Mouse (Mus musculus) midbrain, embryonic 11.5 days (tissue): Measurements from ENCODE around the gene Pcx. TPM values are rescaled to one million over a fixed set of nuclear protein-coding genes. Genes with fewer than 3 reads are reported as not detected.
"Not testable (repeated sequence)": the region's sequence is repeated elsewhere in the genome, so short reads cannot be mapped to it uniquely, and the experiment has no call there.

Experiments
- ATAC-seq: fragments of 200-750 bp; cut with Nextera tagmentation; 2 replicates; pipeline ENCODE4 v1.8.0; 2017; ENCODE audit warnings: moderate TSS enrichment, moderate library complexity; ENCODE audit not compliant: low FRiP score
- DNase-seq: peaks from one replicate; pipeline ENCODE4 v3.0.0; 2015; ENCODE audit warnings: low spot score; ENCODE audit errors: missing footprints
- H3K27ac ChIP-seq: fragments of 300-500 bp; sonication (generic); 2 replicates; pipeline ENCODE4 v1.5.1; 2014; ENCODE audit warnings: low read depth, low read length
- H3K27me3 ChIP-seq: fragments of 300-500 bp; sonication (generic); 2 replicates; pipeline ENCODE4 v1.6.1; 2014; ENCODE audit warnings: mild to moderate bottlenecking, low read length, moderate library complexity, mixed read lengths; ENCODE audit not compliant: control insufficient read depth, insufficient read depth
- H3K36me3 ChIP-seq: fragments of 300-500 bp; sonication (generic); 2 replicates; pipeline ENCODE4 v1.6.1; 2014; ENCODE audit warnings: mild to moderate bottlenecking, low read length, moderate library complexity, mixed read lengths; ENCODE audit not compliant: control insufficient read depth, insufficient read depth
- H3K4me1 ChIP-seq: fragments of 300-500 bp; sonication (generic); 2 replicates; pipeline ENCODE4 v1.6.1; 2014; ENCODE audit warnings: low read length; ENCODE audit not compliant: control insufficient read depth, insufficient read depth
- H3K4me2 ChIP-seq: fragments of 300-500 bp; sonication (generic); 2 replicates; pipeline ENCODE4 v1.6.1; 2014; ENCODE audit warnings: mild to moderate bottlenecking, moderate library complexity
- H3K4me3 ChIP-seq: fragments of 300-500 bp; sonication (generic); 2 replicates; pipeline ENCODE4 v1.5.1; 2014; ENCODE audit warnings: low read depth, low read length
- H3K9ac ChIP-seq: fragments of 300-500 bp; sonication (generic); 2 replicates; pipeline ENCODE4 v1.6.1; 2014; ENCODE audit warnings: low read length
- H3K9me3 ChIP-seq: fragments of 300-500 bp; sonication (generic); 2 replicates; pipeline ENCODE4 v1.6.1; 2016; ENCODE audit warnings: low read length; ENCODE audit not compliant: control insufficient read depth
- WGBS: fragments of 180-500 bp; shearing (Covaris S2); extraction: QIAGEN DNeasy Blood & Tissue Kit; methylation state at CpG from one replicate; pipeline ENCODE4 v1.1.7; 2014; 5-methylcytosine and 5-hydroxymethylcytosine counted together
- polyA plus RNA-seq: library from polyadenylated mRNA; unstranded; fragments of >200 nt; fragmentation: Nextera tagmentation; extraction: Ambion mirVana; gene quantifications from 2 replicates; pipeline ENCODE4 v1.2.1, GENCODE M21; 2014

Gene Pcx
- polyA plus RNA-seq, 1 experiment from 2014 or later = 14.0 TPM

DNA sequence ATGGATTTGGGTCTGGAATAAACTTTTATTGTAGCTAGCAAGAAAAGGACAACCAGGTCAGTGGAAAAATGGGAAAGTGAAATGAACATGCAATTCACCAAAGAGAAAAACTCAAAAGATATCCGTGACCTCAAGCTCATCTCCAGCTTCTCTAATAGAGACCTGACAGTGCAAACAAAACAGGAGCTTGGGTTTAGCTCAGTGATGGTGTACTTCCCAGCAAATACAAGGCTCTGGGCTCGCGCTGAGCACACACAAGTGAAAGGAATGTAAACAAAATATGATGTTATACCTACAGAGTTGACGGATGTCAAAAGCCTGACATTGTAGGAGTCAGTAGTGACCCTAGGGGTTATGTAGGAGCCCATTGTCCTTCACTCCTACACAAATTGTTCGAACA lies 69.0 kb downstream of the Pcx start:
- Histone ChIP-seq H3K36me3 (no peaks in the 10 kb centered on the region), H3K27ac (no peak overlapping the region), H3K4me2 (no peak overlapping the region), H3K4me1 (no peaks in the 10 kb centered on the region), H3K4me3 (no peak overlapping the region), H3K9me3 (no peaks in the 10 kb centered on the region), H3K27me3 (no peaks in the 10 kb centered on the region), H3K9ac (no peak overlapping the region)
- WGBS = 81% methylated on average over 5 of the region's 5 CpGs
- DNase-seq = peak; percentile 56
- no peak for ATAC-seq

DNA sequence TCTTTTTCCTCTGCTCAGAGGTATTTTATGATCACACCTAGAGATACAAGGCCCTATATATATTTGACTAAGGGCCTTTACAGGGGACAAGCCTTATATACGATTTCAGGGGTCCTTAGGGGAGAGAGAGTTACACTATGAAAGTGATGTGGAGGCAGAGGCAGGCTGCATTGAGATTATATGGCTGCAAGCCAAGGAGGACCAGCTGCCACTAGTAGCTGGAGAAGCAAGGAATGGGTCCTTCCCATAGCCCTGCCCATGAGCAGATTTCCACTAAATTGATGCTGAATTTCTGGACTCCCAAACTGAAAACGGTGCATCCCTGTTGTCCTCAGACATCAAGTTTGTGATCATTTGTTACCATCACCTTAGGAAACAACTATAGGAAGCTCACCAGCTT lies 73.6 kb downstream of the Pcx start:
- DNase-seq = no peak
- Histone ChIP-seq H3K9ac (no peak overlapping the region), H3K4me1 (no peaks in the 10 kb centered on the region), H3K4me2 (no peak overlapping the region), H3K36me3 (no peaks in the 10 kb centered on the region), H3K27me3 (no peaks in the 10 kb centered on the region), H3K9me3 (no peaks in the 10 kb centered on the region), H3K4me3 (no peak overlapping the region), H3K27ac (no peak overlapping the region)
- no peak for ATAC-seq
- 90% methylated on average over 2 of the region's 2 CpGs for WGBS

DNA sequence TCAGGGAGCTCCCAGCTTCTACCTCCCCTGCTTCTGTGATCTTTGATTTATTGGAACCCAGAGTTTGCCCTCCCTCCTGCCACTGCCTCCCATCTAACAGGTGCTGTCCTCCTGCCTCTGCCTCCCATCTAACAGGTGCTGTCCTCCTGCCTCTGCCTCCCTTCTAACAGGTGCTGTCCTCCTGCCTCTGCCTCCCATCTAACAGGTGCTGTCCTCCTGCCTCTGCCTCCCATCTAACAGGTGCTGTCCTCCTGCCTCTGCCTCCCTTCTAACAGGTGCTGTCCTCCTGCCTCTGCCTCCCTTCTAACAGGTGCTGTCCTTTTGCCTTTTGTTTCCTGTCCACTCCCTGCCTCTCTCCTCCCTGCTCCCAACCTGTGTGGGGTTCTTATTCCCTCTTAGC lies 76.5 kb downstream of the Pcx start:
- not testable (repeated sequence) for H3K27me3 ChIP-seq, H3K4me2 ChIP-seq, ATAC-seq

GRCm38 (mm10) chr19:4587426-4587825 lies 77.2 kb downstream of the Pcx start:
- no peak overlapping the region for H3K4me2 ChIP-seq
- no peaks in the 10 kb centered on the region for H3K4me1 ChIP-seq
- H3K9ac ChIP-seq = no peak overlapping the region
- no peak overlapping the region for H3K27ac ChIP-seq
- no peaks in the 10 kb centered on the region for H3K27me3 ChIP-seq
- no peak overlapping the region for H3K4me3 ChIP-seq
- no peaks in the 10 kb centered on the region for H3K9me3 ChIP-seq
- no peak for DNase-seq
- no peak for ATAC-seq
- 72% methylated on average over 2 of the region's 2 CpGs for WGBS
- H3K36me3 ChIP-seq = no peaks in the 10 kb centered on the region

More for the DNA sequence above, 76.5 kb downstream of the Pcx start:
- H3K9me3 ChIP-seq, H3K4me1 ChIP-seq, H3K36me3 ChIP-seq, H3K9ac ChIP-seq, H3K4me3 ChIP-seq, DNase-seq, H3K27ac ChIP-seq: not testable (repeated sequence)

GRCm38 (mm10) chr19:4588430-4588829 lies 78.2 kb downstream of the Pcx start:
- H3K9ac ChIP-seq = no peak overlapping the region
- 73% methylated on average over 3 of the region's 3 CpGs for WGBS
- no peaks in the 10 kb centered on the region for H3K36me3 ChIP-seq
- no peak overlapping the region for H3K4me3 ChIP-seq
- no peaks in the 10 kb centered on the region for H3K9me3 ChIP-seq
- no peak overlapping the region for H3K4me2 ChIP-seq
- H3K4me1 ChIP-seq = no peaks in the 10 kb centered on the region
- H3K27ac ChIP-seq = no peak overlapping the region
- DNase-seq (no peak), ATAC-seq (no peak)
- H3K27me3 ChIP-seq = no peaks in the 10 kb centered on the region

- WGBS = 87% methylated on average over 1 of the region's 1 CpGs
- DNase-seq (no peak), ATAC-seq (no peak)
Observed at GRCm38 (mm10) chr19:4589081-4589480, 78.8 kb downstream of the Pcx start.

GRCm38 (mm10) chr19:4590025-4590424 lies 79.8 kb downstream of the Pcx start:
- WGBS = 95% methylated on average over 3 of the region's 3 CpGs
- ATAC-seq = no peak

More at GRCm38 (mm10) chr19:4589081-4589480, 78.8 kb downstream of the Pcx start:
- Histone ChIP-seq H3K36me3 (no peaks in the 10 kb centered on the region), H3K9ac (no peak overlapping the region), H3K4me2 (no peak overlapping the region), H3K9me3 (no peaks in the 10 kb centered on the region), H3K27me3 (no peaks in the 10 kb centered on the region), H3K4me1 (no peaks in the 10 kb centered on the region), H3K4me3 (no peak overlapping the region), H3K27ac (no peak overlapping the region)

DNA sequence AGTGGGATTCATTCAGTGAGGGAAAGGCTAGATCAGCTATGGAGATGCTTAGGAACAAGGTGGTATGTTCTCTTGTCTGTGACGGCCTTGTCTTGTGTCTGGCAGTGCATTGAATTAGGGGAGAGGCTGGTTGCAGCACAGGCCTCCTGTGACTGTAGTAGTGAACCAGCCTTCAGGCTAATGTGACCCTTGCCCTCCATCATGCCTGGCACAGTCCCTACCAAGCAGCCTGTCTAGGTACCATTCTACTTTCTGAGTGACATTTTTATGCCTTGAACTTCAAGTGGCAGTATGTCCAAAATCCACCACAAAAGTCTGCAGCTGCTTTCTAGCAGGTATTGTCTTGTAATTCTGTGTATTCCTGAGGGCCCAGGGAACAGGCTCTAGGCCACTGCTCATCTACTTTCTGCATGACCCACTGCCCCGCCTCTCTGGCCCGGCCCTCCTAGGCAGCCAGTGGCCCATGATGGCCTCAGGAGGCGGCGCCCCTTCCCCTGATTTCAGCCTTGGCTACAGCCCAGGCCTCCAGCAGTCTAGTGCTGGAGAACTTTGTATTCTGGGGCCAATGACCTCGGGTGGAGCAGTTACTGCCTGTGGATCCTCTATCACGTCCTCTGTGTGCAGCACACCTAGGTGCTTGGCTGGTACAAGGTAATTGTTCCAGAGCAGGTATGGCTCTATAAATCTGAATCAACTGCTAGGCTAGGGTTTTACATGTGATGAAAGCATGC lies 83.7 kb downstream of the Pcx start:
- Histone ChIP-seq H3K4me1 (no peaks in the 10 kb centered on the region), H3K27ac (no peak overlapping the region), H3K4me3 (no peak overlapping the region), H3K9me3 (no peaks in the 10 kb centered on the region), H3K9ac (no peak overlapping the region), H3K27me3 (no peaks in the 10 kb centered on the region), H3K36me3 (no peaks in the 10 kb centered on the region), H3K4me2 (no peak overlapping the region)
- ATAC-seq = no peak
- 49% methylated on average over 7 of the region's 7 CpGs for WGBS
- DNase-seq = peak; percentile 61

More at GRCm38 (mm10) chr19:4590025-4590424, 79.8 kb downstream of the Pcx start:
- Histone ChIP-seq H3K9me3 (no peaks in the 10 kb centered on the region), H3K4me3 (no peak overlapping the region), H3K4me1 (no peaks in the 10 kb centered on the region), H3K9ac (no peak overlapping the region), H3K27ac (no peak overlapping the region), H3K36me3 (no peaks in the 10 kb centered on the region), H3K27me3 (no peaks in the 10 kb centered on the region), H3K4me2 (no peak overlapping the region)
- no peak for DNase-seq

GRCm38 (mm10) chr19:4596071-4596470 lies 85.8 kb downstream of the Pcx start:
- Histone ChIP-seq H3K27ac (no peak overlapping the region), H3K36me3 (no peaks in the 10 kb centered on the region), H3K4me1 (no peaks in the 10 kb centered on the region), H3K27me3 (no peaks in the 10 kb centered on the region), H3K4me2 (no peak overlapping the region), H3K9me3 (no peaks in the 10 kb centered on the region), H3K4me3 (no peak overlapping the region), H3K9ac (no peak overlapping the region)
- DNase-seq (no peak), ATAC-seq (no peak)
- 76% methylated on average over 2 of the region's 2 CpGs for WGBS
